Mouse (Mus musculus): Measurements from ENCODE around the gene Tent5b. TPM values are rescaled to one million over a fixed set of nuclear protein-coding genes. Genes with fewer than 3 reads are reported as not detected.

Tent5b gene
- polyA plus RNA-seq, 1 experiment from 2014 or later, result not detected

- no peak overlapping the region for H3K9ac ChIP-seq
- no peaks in the 10 kb centered on the region for H3K4me1 ChIP-seq
- no peaks in the 10 kb centered on the region for H3K9me3 ChIP-seq (replicated peaks)
- 54% methylated on average over 8 of the region's 8 CpGs for WGBS (ENCODE audit: insufficient replicate concordance)
- peaks cover 27% of the 10 kb centered on the region for H3K27me3 ChIP-seq (replicated peaks)
- no peak overlapping the region for H3K4me2 ChIP-seq
- H3K4me3 ChIP-seq, result no peak overlapping the region
- no peak overlapping the region for H3K27ac ChIP-seq
- no peaks in the 10 kb centered on the region for H3K36me3 ChIP-seq
- no peak for ATAC-seq
These were observed 31.1 kb upstream of the Tent5b start for GRCm38 (mm10) chr4:133448708-133449388.

GRCm38 (mm10) chr4:133449726-133450125 lies 30.2 kb upstream of the Tent5b start:
- Histone ChIP-seq H3K36me3 (no peaks in the 10 kb centered on the region), H3K4me3 (no peak overlapping the region), H3K27ac (no peak overlapping the region), H3K9ac (no peak overlapping the region), H3K27me3 (replicated peaks) (peaks cover 27% of the 10 kb centered on the region), H3K4me1 (no peaks in the 10 kb centered on the region), H3K4me2 (no peak overlapping the region), H3K9me3 (replicated peaks) (no peaks in the 10 kb centered on the region)
- 22% methylated on average over 13 of the region's 13 CpGs for WGBS (ENCODE audit: insufficient replicate concordance)
- ATAC-seq, result no peak

- Histone ChIP-seq H3K36me3 (no peaks in the 10 kb centered on the region), H3K27me3 (replicated peaks) (peaks cover 21% of the 10 kb centered on the region), H3K4me3 (no peak overlapping the region), H3K27ac (no peak overlapping the region), H3K4me1 (no peaks in the 10 kb centered on the region), H3K9ac (no peak overlapping the region), H3K4me2 (no peak overlapping the region), H3K9me3 (replicated peaks) (no peaks in the 10 kb centered on the region)
- ATAC-seq, result no peak
- 6% methylated on average over 10 of the region's 10 CpGs for WGBS (ENCODE audit: insufficient replicate concordance)
These were observed 28.4 kb upstream of the Tent5b start for GRCm38 (mm10) chr4:133451536-133451935.

- no peak overlapping the region for H3K27ac ChIP-seq
- WGBS (ENCODE audit: insufficient replicate concordance), result 49% methylated on average over 7 of the region's 7 CpGs
- no peaks in the 10 kb centered on the region for H3K36me3 ChIP-seq
- H3K9ac ChIP-seq, result no peak overlapping the region
- ATAC-seq, result no peak
- H3K9me3 ChIP-seq (replicated peaks), result no peaks in the 10 kb centered on the region
- 0 out of 2 replicates have a peak, but pooled peaks cover 5% of the 10 kb centered on the region for H3K4me1 ChIP-seq
- H3K4me2 ChIP-seq, result no peak overlapping the region
- no peak overlapping the region for H3K4me3 ChIP-seq
- peaks cover 12% of the 10 kb centered on the region for H3K27me3 ChIP-seq (replicated peaks)
These were observed 27.5 kb upstream of the Tent5b start for GRCm38 (mm10) chr4:133452433-133452832.

- no peak for ATAC-seq
- Histone ChIP-seq H3K9me3 (replicated peaks) (no peaks in the 10 kb centered on the region), H3K4me3 (no peak overlapping the region), H3K27ac (no peak overlapping the region), H3K4me2 (no peak overlapping the region), H3K27me3 (replicated peaks) (no peaks in the 10 kb centered on the region), H3K4me1 (0 out of 2 replicates have a peak, but pooled peaks cover 13% of the 10 kb centered on the region), H3K9ac (no peak overlapping the region), H3K36me3 (no peaks in the 10 kb centered on the region)
- 43% methylated on average over 3 of the region's 3 CpGs for WGBS (ENCODE audit: insufficient replicate concordance)
These were observed 21.9 kb upstream of the Tent5b start for GRCm38 (mm10) chr4:133458044-133458443.

- no peak overlapping the region for H3K27ac ChIP-seq
- 0 out of 2 replicates have a peak, but pooled peaks cover 17% of the 10 kb centered on the region for H3K4me1 ChIP-seq
- H3K9me3 ChIP-seq (replicated peaks), result no peaks in the 10 kb centered on the region
- H3K36me3 ChIP-seq, result no peaks in the 10 kb centered on the region
- H3K27me3 ChIP-seq (replicated peaks), result no peaks in the 10 kb centered on the region
- no peak overlapping the region for H3K9ac ChIP-seq
- no peak overlapping the region for H3K4me3 ChIP-seq
- 72% methylated on average over 1 of the region's 1 CpGs for WGBS (ENCODE audit: insufficient replicate concordance)
- ATAC-seq, result no peak
- no peak overlapping the region for H3K4me2 ChIP-seq
These were observed 19.9 kb upstream of the Tent5b start for GRCm38 (mm10) chr4:133460006-133460405.

- Histone ChIP-seq H3K9ac (no peak overlapping the region), H3K36me3 (no peaks in the 10 kb centered on the region), H3K27me3 (replicated peaks) (no peaks in the 10 kb centered on the region), H3K9me3 (replicated peaks) (no peaks in the 10 kb centered on the region), H3K4me3 (no peak overlapping the region), H3K27ac (no peak overlapping the region), H3K4me1 (0 out of 2 replicates have a peak, but pooled peaks cover 17% of the 10 kb centered on the region), H3K4me2 (no peak overlapping the region)
- no peak for ATAC-seq
- WGBS (ENCODE audit: insufficient replicate concordance), result 47% methylated on average over 5 of the region's 5 CpGs
These were observed 19.1 kb upstream of the Tent5b start for GRCm38 (mm10) chr4:133460796-133461325.

- H3K36me3 ChIP-seq, result no peaks in the 10 kb centered on the region
- H3K4me3 ChIP-seq, result no peak overlapping the region
- 70% methylated on average over 4 of the region's 4 CpGs for WGBS (ENCODE audit: insufficient replicate concordance)
- H3K9me3 ChIP-seq (replicated peaks), result no peaks in the 10 kb centered on the region
- H3K9ac ChIP-seq, result no peak overlapping the region
- no peaks in the 10 kb centered on the region for H3K27me3 ChIP-seq (replicated peaks)
- H3K4me2 ChIP-seq, result no peak overlapping the region
- no peak overlapping the region for H3K27ac ChIP-seq
- no peak for ATAC-seq
- H3K4me1 ChIP-seq, result 0 out of 2 replicates have a peak, but pooled peaks cover 17% of the 10 kb centered on the region
These were observed 18.6 kb upstream of the Tent5b start for GRCm38 (mm10) chr4:133461362-133461761.

GRCm38 (mm10) chr4:133463184-133463583 lies 16.7 kb upstream of the Tent5b start:
- H3K4me1 ChIP-seq, result peaks cover 18% of the 10 kb centered on the region
- no peak overlapping the region for H3K27ac ChIP-seq
- no peak overlapping the region for H3K9ac ChIP-seq
- WGBS (ENCODE audit: insufficient replicate concordance), result 20% methylated on average over 6 of the region's 6 CpGs
- no peaks in the 10 kb centered on the region for H3K36me3 ChIP-seq
- H3K4me2 ChIP-seq, result no peak overlapping the region
- ATAC-seq, result no peak
- peaks cover 13% of the 10 kb centered on the region for H3K27me3 ChIP-seq (replicated peaks)
- no peaks in the 10 kb centered on the region for H3K9me3 ChIP-seq (replicated peaks)
- no peak overlapping the region for H3K4me3 ChIP-seq

- Histone ChIP-seq H3K4me1 (peaks cover 20% of the 10 kb centered on the region), H3K9ac (peak overlapping the region; percentile 46; the same call in 1 of the 2 replicates), H3K27me3 (replicated peaks) (peaks cover 37% of the 10 kb centered on the region), H3K4me3 (peak overlapping the region; percentile 53), H3K9me3 (replicated peaks) (peaks cover 6% of the 10 kb centered on the region; the same call in 1 of the 2 replicates), H3K36me3 (no peaks in the 10 kb centered on the region), H3K4me2 (peak overlapping the region; percentile 78), H3K27ac (no peak overlapping the region)
- 1% methylated on average over 26 of the region's 27 CpGs for WGBS (ENCODE audit: insufficient replicate concordance)
- ATAC-seq, result peak; percentile 70
These were observed 11.9 kb upstream of the Tent5b start for GRCm38 (mm10) chr4:133468080-133468479.

GRCm38 (mm10) chr4:133469122-133469521 lies 10.8 kb upstream of the Tent5b start:
- Histone ChIP-seq H3K4me1 (peaks cover 16% of the 10 kb centered on the region), H3K9me3 (replicated peaks) (peaks cover 6% of the 10 kb centered on the region; the same call in 1 of the 2 replicates), H3K9ac (no peak overlapping the region), H3K27me3 (replicated peaks) (peaks cover 45% of the 10 kb centered on the region), H3K4me3 (no peak overlapping the region), H3K27ac (no peak overlapping the region), H3K4me2 (peak overlapping the region; percentile 78), H3K36me3 (no peaks in the 10 kb centered on the region)
- 19% methylated on average over 12 of the region's 12 CpGs for WGBS (ENCODE audit: insufficient replicate concordance)
- no peak for ATAC-seq

GRCm38 (mm10) chr4:133471135-133471821 lies 8.7 kb upstream of the Tent5b start:
- Histone ChIP-seq H3K4me2 (no peak overlapping the region), H3K9ac (no peak overlapping the region), H3K36me3 (no peaks in the 10 kb centered on the region), H3K4me3 (no peak overlapping the region), H3K27me3 (replicated peaks) (peaks cover 66% of the 10 kb centered on the region), H3K27ac (no peak overlapping the region), H3K4me1 (peaks cover 16% of the 10 kb centered on the region), H3K9me3 (replicated peaks) (peaks cover 6% of the 10 kb centered on the region; the same call in 1 of the 2 replicates)
- no peak for ATAC-seq
- 68% methylated on average over 7 of the region's 7 CpGs for WGBS (ENCODE audit: insufficient replicate concordance)

Data from liver, embryonic 12.5 days (tissue).